Mouse (Mus musculus): Measurements from ENCODE around the gene Mlh3. TPM values are rescaled to one million over a fixed set of nuclear protein-coding genes. Genes with fewer than 3 reads are reported as not detected.
A peak's percentile ranks its signal among the peaks of the same experiment; 100 is the strongest.

The Mlh3 gene
- polyA plus RNA-seq, 1 experiment from 2014 or later = 7.1 TPM

DNA sequence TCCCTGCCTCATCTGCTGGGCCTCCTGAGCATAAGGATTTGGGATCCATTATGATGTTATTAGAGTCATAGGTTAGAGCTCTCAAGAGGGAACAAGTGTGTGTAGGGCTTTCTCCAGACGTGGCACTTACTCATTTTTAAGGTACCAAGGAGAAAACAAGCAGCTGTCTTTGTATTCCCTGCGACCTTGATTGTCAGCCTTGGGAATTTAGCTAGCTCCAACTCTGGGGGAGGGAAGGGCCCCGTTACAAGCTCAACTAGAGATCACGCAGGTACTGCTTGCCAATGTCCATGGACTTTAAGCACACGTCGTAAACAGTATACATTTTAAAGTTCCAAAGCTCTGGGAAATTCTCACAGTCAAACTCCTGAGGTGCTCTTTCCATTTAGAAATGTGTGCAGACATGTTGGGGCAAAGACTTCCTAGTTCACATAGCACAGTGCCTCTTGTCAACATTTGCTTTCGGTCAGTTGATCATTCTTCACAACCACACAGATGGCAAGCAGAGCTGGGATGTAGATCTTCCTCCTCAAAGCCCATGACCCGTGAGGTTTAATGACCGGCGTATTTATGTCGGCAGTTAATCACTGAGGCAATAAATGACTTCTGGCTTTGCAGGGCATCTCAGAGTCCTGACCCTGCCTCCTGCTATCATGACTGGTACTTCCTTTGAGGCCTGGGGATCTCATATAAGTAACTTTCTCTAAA is 27.9 kb upstream of the Mlh3 start:
- H3K4me1 ChIP-seq (replicated peaks; ENCODE audit: insufficient read depth, low read length) = peaks cover 16% of the 10 kb centered on the region
- ATAC-seq (replicated peaks; ENCODE audit: low FRiP score, low read depth) = peak; percentile 38; the same call in 1 of the 2 replicates
- no peak overlapping the region for H3K9ac ChIP-seq (ENCODE audit: low read depth, low read length)
- H3K4me2 ChIP-seq (ENCODE audit: low read length) = no peak overlapping the region
- WGBS = 18% methylated on average over 11 of the region's 11 CpGs
- TF ChIP-seq CTCF (IDR thresholded peaks at IDR 0.05; ENCODE audit: low read depth) = no peak
- H3K27ac ChIP-seq = peak overlapping the region; percentile 60; the same call in 1 of the 2 replicates
- no peaks in the 10 kb centered on the region for H3K27me3 ChIP-seq (ENCODE audit: insufficient read depth, low read length)
- H3K4me3 ChIP-seq (replicated peaks; ENCODE audit: low read depth, low read length) = no peak overlapping the region
- peaks cover 30% of the 10 kb centered on the region for H3K36me3 ChIP-seq (ENCODE audit: insufficient read depth, low read length)
- H3K9me3 ChIP-seq (replicated peaks; ENCODE audit: low read length) = peaks cover 7% of the 10 kb centered on the region; the same call in 1 of the 2 replicates
- DNase-seq (ENCODE audit: low spot score) = peak; percentile 79

DNA sequence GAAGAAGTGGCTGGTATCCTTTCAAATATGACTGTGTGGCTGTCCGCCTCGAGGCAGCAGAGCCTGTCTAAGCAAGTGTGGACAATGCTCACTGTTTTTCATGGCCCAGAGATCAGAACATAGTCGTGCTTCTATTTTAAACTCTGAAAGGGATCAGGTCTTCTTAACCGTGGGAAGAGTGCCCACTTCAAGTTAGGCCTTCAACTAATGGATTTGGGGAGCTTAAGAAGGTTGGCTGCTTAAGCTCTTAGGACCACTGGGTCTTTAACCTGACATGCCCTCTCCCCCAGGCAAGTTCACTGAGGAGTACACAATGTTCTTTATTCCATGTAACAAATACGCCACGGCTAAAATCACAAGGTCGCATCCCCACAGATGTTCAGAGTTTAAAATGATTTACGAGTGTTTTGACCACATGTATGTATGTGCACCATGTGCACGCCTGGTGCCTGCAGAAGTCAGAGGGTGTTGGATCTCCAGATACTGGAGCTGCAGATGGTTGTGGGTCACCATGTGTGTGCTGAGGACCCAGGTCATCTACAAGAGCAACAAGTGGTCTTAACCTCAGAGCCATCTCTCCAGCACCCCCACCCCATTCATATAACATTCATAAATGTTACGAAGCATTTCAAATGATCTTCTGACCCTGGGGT is 27.1 kb upstream of the Mlh3 start:
- ATAC-seq (replicated peaks; ENCODE audit: low FRiP score, low read depth) (no peak), DNase-seq (ENCODE audit: low spot score) (no peak)
- TF ChIP-seq CTCF (IDR thresholded peaks at IDR 0.05; ENCODE audit: low read depth) = no peak
- no peak overlapping the region for H3K4me3 ChIP-seq (replicated peaks; ENCODE audit: low read depth, low read length)
- no peak overlapping the region for H3K9ac ChIP-seq (ENCODE audit: low read depth, low read length)
- WGBS = 34% methylated on average over 10 of the region's 10 CpGs
- H3K36me3 ChIP-seq (ENCODE audit: insufficient read depth, low read length) = peaks cover 25% of the 10 kb centered on the region
- H3K27me3 ChIP-seq (ENCODE audit: insufficient read depth, low read length) = no peaks in the 10 kb centered on the region
- H3K27ac ChIP-seq = 0 out of 2 replicates have a peak overlapping the region, but pooled peaks have one; percentile 60
- peaks cover 16% of the 10 kb centered on the region for H3K4me1 ChIP-seq (replicated peaks; ENCODE audit: insufficient read depth, low read length)
- peaks cover 7% of the 10 kb centered on the region; the same call in 1 of the 2 replicates for H3K9me3 ChIP-seq (replicated peaks; ENCODE audit: low read length)
- H3K4me2 ChIP-seq (ENCODE audit: low read length) = no peak overlapping the region

DNA sequence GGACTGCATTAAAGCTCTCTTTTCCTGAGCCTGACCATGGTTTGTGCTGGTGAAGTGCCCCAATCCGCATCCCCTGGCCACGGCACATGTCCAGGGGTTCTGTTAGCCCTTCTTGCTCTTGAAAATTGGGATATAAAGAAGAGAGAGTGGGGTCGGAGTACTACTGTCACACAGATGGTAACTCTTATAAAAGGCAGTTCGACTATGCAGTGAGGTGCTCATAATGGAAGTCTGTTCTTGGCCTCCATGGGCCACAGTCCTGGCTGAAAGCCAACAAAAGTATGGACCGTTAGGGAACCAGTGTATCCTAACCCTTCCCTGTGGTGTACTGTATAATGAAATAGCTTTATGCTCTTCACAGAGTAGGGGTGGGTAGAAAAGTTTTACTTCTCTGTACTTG is 26.5 kb upstream of the Mlh3 start:
- H3K9ac ChIP-seq (ENCODE audit: low read depth, low read length) = no peak overlapping the region
- no peak for DNase-seq (ENCODE audit: low spot score)
- H3K4me3 ChIP-seq (replicated peaks; ENCODE audit: low read depth, low read length) = no peak overlapping the region
- no peak overlapping the region for H3K27ac ChIP-seq
- no peak for ATAC-seq (replicated peaks; ENCODE audit: low FRiP score, low read depth)
- H3K4me2 ChIP-seq (ENCODE audit: low read length) = no peak overlapping the region
- H3K27me3 ChIP-seq (ENCODE audit: insufficient read depth, low read length) = no peaks in the 10 kb centered on the region
- H3K9me3 ChIP-seq (replicated peaks; ENCODE audit: low read length) = peaks cover 7% of the 10 kb centered on the region; the same call in 1 of the 2 replicates
- no peak for TF ChIP-seq CTCF (IDR thresholded peaks at IDR 0.05; ENCODE audit: low read depth)
- peaks cover 16% of the 10 kb centered on the region for H3K4me1 ChIP-seq (replicated peaks; ENCODE audit: insufficient read depth, low read length)
- 69% methylated on average over 5 of the region's 5 CpGs for WGBS
- H3K36me3 ChIP-seq (ENCODE audit: insufficient read depth, low read length) = peaks cover 19% of the 10 kb centered on the region

DNA sequence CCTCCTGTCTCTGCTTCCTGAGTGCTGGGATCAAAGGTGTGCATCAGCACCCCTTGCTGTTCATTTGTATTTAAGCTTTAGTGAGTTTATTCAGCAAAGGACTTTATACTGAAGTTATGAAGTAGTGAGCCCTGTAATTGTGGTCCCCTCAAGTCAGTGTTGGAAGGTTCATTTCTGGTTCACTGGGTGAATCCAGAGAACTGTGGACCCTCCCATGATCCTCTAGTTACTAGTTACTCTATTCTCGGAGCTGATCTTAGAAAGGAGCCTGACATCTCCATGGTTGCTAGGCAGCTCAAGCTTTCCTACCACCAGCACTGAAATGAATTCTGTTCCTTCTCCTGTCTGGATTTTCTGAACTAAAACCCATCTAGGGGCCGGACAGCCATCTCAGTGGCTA is 25.1 kb upstream of the Mlh3 start:
- Histone ChIP-seq H3K9me3 (replicated peaks; ENCODE audit: low read length) (peaks cover 7% of the 10 kb centered on the region; the same call in 1 of the 2 replicates), H3K27me3 (ENCODE audit: insufficient read depth, low read length) (no peaks in the 10 kb centered on the region), H3K4me2 (ENCODE audit: low read length) (no peak overlapping the region), H3K27ac (no peak overlapping the region), H3K9ac (ENCODE audit: low read depth, low read length) (no peak overlapping the region), H3K4me3 (replicated peaks; ENCODE audit: low read depth, low read length) (no peak overlapping the region), H3K4me1 (replicated peaks; ENCODE audit: insufficient read depth, low read length) (peaks cover 16% of the 10 kb centered on the region), H3K36me3 (ENCODE audit: insufficient read depth, low read length) (peaks cover 5% of the 10 kb centered on the region; the same call in 1 of the 2 replicates)
- TF ChIP-seq CTCF (IDR thresholded peaks at IDR 0.05; ENCODE audit: low read depth) = no peak
- WGBS = 83% methylated on average over 2 of the region's 2 CpGs
- no peak for DNase-seq (ENCODE audit: low spot score)
- ATAC-seq (replicated peaks; ENCODE audit: low FRiP score, low read depth) = no peak

DNA sequence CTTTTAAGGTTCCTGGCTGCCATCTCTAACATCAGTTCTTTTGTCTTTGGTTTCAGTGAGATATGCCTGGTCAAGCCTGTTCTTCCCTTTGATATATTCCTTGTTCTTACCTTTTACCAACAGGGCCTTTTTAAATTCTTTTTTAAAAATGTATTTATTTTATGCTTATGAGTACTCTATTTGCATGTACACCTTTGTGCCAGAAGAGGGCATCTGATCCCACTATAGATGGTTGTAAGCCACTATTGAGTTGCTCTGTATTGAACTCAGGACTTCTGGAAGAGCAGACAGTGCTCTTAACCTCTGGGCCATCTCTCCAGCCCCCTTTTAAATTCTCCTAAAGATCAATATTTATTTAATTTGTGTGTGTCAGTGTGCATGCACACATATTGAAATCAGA is 22.5 kb upstream of the Mlh3 start:
- H3K9me3 ChIP-seq (replicated peaks; ENCODE audit: low read length) = peaks cover 7% of the 10 kb centered on the region; the same call in 1 of the 2 replicates
- H3K4me2 ChIP-seq (ENCODE audit: low read length) = no peak overlapping the region
- H3K9ac ChIP-seq (ENCODE audit: low read depth, low read length) = no peak overlapping the region
- H3K27ac ChIP-seq = no peak overlapping the region
- H3K27me3 ChIP-seq (ENCODE audit: insufficient read depth, low read length) = no peaks in the 10 kb centered on the region
- H3K36me3 ChIP-seq (ENCODE audit: insufficient read depth, low read length) = no peaks in the 10 kb centered on the region
- H3K4me3 ChIP-seq (replicated peaks; ENCODE audit: low read depth, low read length) = no peak overlapping the region
- peaks cover 17% of the 10 kb centered on the region for H3K4me1 ChIP-seq (replicated peaks; ENCODE audit: insufficient read depth, low read length)
- DNase-seq (ENCODE audit: low spot score) (no peak), ATAC-seq (replicated peaks; ENCODE audit: low FRiP score, low read depth) (no peak)
- peak; percentile 23 for TF ChIP-seq CTCF (IDR thresholded peaks at IDR 0.05; ENCODE audit: low read depth)

DNA sequence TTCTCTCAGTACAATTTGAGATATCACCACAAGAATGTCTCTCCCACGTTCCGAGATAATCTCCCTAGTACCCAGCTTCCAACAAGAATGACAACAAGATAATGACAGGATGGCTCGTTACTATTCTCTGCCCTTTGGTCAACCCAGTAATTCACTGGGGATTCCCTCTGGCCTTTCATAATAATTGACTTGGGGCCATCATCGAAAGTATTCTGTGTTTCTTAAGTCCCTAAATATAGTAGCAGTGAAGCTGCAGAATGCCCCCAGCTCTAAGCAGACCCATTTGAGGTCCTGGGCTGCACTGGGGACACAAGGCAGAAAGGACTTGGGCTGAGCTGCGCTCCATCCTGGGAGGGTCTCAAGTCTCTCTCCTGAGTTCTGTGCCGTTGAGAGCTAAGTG is 21.9 kb upstream of the Mlh3 start:
- Histone ChIP-seq H3K9ac (ENCODE audit: low read depth, low read length) (no peak overlapping the region), H3K27me3 (ENCODE audit: insufficient read depth, low read length) (no peaks in the 10 kb centered on the region), H3K4me2 (ENCODE audit: low read length) (no peak overlapping the region), H3K9me3 (replicated peaks; ENCODE audit: low read length) (peaks cover 7% of the 10 kb centered on the region; the same call in 1 of the 2 replicates), H3K4me3 (replicated peaks; ENCODE audit: low read depth, low read length) (no peak overlapping the region), H3K27ac (0 out of 2 replicates have a peak overlapping the region, but pooled peaks have one; percentile 39), H3K4me1 (replicated peaks; ENCODE audit: insufficient read depth, low read length) (peaks cover 19% of the 10 kb centered on the region), H3K36me3 (ENCODE audit: insufficient read depth, low read length) (no peaks in the 10 kb centered on the region)
- WGBS = 77% methylated on average over 6 of the region's 6 CpGs
- ATAC-seq (replicated peaks; ENCODE audit: low FRiP score, low read depth) (no peak), DNase-seq (ENCODE audit: low spot score) (no peak)
- no peak for TF ChIP-seq CTCF (IDR thresholded peaks at IDR 0.05; ENCODE audit: low read depth)
